Mouse (Mus musculus) stomach, postnatal 0 days (tissue): ENCODE data around the gene Stac2.
A peak's percentile ranks its signal among the peaks of the same experiment; 100 is the strongest.

ENCODE experiments used
- CTCF ChIP-seq: IDR thresholded peaks from 2 replicates; pipeline ENCODE4 v1.5.1; 2016; ENCODE audit warnings: antibody characterized with exemption, low read depth, mild to moderate bottlenecking, moderate library complexity
- EP300 ChIP-seq: optimal IDR thresholded peaks from 2 replicates; pipeline ENCODE3; 2016; ENCODE audit warnings: antibody characterized with exemption

DNA sequence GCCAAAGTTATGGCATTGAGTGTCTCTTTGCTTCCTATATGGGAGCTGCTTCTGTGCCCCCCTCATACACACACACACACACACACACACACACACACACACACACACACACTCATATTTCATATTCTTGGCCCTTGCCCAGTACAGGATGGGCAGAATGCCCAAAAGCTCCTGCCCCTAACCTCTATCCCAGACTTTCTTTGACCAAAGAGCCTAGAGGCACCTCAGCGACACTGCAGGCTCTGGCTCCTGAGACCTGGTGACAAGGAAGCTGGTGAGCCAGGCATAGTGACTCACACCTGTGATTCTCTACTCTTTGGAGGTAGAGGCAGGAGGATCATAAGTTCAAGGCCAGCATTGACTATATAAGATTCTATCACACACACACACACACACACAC is 32.6 kb downstream of the Stac2 start:
- TF ChIP-seq EP300 (no peak), CTCF (peak; percentile 24)
